In the genomic region with DNA sequence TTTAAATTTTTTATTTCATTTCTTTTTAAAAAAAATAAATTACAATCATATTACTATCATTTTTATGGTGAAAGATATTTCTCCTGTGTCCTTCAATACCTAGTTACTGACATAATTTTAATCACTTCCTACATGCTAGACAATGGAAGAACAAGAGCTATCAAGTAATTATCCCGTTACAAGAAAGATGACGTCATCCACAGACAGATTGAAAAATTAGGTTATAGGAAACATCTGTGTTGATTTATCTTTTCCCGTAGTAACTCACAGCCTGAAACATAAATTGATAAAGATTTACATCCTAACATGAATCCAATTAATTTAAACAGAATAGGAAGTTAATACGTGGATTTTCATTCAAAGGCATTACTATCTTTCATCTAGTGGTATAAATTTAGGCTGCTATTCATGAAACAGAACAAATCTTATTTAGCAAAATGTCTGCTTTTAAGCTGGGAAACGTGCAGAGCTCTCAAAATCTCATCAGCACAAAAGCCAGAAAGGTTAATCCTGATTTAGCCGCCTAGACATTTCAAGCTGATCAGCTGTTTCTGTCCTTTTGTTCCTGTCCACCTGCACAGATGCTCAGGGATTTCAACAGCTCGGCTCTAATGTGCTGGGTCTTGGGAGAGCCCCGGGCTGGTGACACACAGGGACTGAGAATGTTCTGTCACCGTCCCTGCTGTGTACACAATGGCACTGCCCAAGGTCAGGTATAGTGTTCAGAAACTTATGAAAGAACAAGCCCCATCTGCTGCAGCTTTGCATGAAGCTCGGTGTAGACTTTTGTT, we compare ENCODE assay signal across 14 mouse cellular contexts.
DNase-seq lines count a peak whose midpoint lies in the region; ATAC-seq lines count a peak whose summit lies in the region.
"Had no signal": no experiment of that assay in that cellular context is flagged by ENCODE, and none has a peak within 500 bp of the region (broad histone marks: within the 10 kb centered on the region; RNA-seq: fewer than 3 reads in every experiment).

No protein-coding gene starts in this region.

- no peak overlapping the region for H3K4me3 ChIP-seq in embryonic facial prominence, embryonic 14.5 days (ENCODE audit: low read depth, low read length)
- H3K4me3 ChIP-seq in hindbrain, embryonic 15.5 days: no peak overlapping the region
- H3K4me3 ChIP-seq in neural tube, embryonic 15.5 days (replicated peaks): no peak overlapping the region
- H3K4me3 ChIP-seq: liver, embryonic 12.5 days had no signal

- H3K27ac ChIP-seq in embryonic facial prominence, embryonic 14.5 days (replicated peaks; ENCODE audit: low read depth, low read length): no peak overlapping the region
- peak overlapping the region; percentile 27; the same call in 1 of the 2 replicates for H3K27ac ChIP-seq in hindbrain, embryonic 15.5 days (replicated peaks)
- peak overlapping the region; percentile 34; the same call in 1 of the 2 replicates for H3K27ac ChIP-seq in neural tube, embryonic 15.5 days (replicated peaks)
- H3K27ac ChIP-seq: liver, embryonic 12.5 days had no signal

- DNase-seq in cerebellum, postnatal 36 days: no peak
- peak; percentile 65 for DNase-seq in embryonic facial prominence, embryonic 14.5 days (ENCODE audit: low spot score)
- DNase-seq in layer of hippocampus, postnatal 36 days: no peak
- DNase-seq in heart, adult 8-10 months (ENCODE audit: low spot score): no peak
- DNase-seq: adrenal gland, postnatal 10 days; cerebellum, adult 9-11 months; kidney, adult 9 months; lung, postnatal 4 days; thymus, postnatal 4 days had no signal

- H3K4me2 ChIP-seq in embryonic facial prominence, embryonic 14.5 days (ENCODE audit: low read depth, low read length): no peak overlapping the region
- no peak overlapping the region for H3K4me2 ChIP-seq in hindbrain, embryonic 15.5 days
- H3K4me2 ChIP-seq in neural tube, embryonic 15.5 days: no peak overlapping the region
- H3K4me2 ChIP-seq: liver, embryonic 12.5 days had no signal

- H3K27me3 ChIP-seq in embryonic facial prominence, embryonic 14.5 days (replicated peaks; ENCODE audit: control insufficient read depth, insufficient read depth, low read length): no peaks in the 10 kb centered on the region
- no peaks in the 10 kb centered on the region for H3K27me3 ChIP-seq in hindbrain, embryonic 15.5 days
- H3K27me3 ChIP-seq in neural tube, embryonic 15.5 days (replicated peaks): no peaks in the 10 kb centered on the region
- H3K27me3 ChIP-seq: liver, embryonic 12.5 days had no signal

- ATAC-seq in cerebellum, adult (ENCODE audit: insufficient number of reproducible peaks, low FRiP score, low TSS enrichment): peak; percentile 49; the same call in 1 of the 2 replicates
- ATAC-seq in embryonic facial prominence, embryonic 14.5 days (ENCODE audit: low read depth): peak; percentile 78; the same call in 1 of the 2 replicates
- ATAC-seq in hindbrain, embryonic 15.5 days (ENCODE audit: low FRiP score, low read depth): no peak
- no peak for ATAC-seq in neural tube, embryonic 15.5 days (ENCODE audit: low FRiP score)
- ATAC-seq in activated CD4-positive, CD25-positive, alpha-beta regulatory T cell, adult 4 months: no peak
- ATAC-seq: liver, embryonic 12.5 days had no signal

- H3K9ac ChIP-seq in embryonic facial prominence, embryonic 14.5 days (ENCODE audit: low read depth, low read length): no peak overlapping the region
- H3K9ac ChIP-seq in hindbrain, embryonic 15.5 days: no peak overlapping the region
- H3K9ac ChIP-seq in neural tube, embryonic 15.5 days (replicated peaks): no peak overlapping the region
- H3K9ac ChIP-seq: liver, embryonic 12.5 days had no signal

- no peaks in the 10 kb centered on the region for H3K9me3 ChIP-seq in embryonic facial prominence, embryonic 14.5 days (ENCODE audit: control insufficient read depth, low read length)
- no peaks in the 10 kb centered on the region for H3K9me3 ChIP-seq in hindbrain, embryonic 15.5 days
- H3K9me3 ChIP-seq in neural tube, embryonic 15.5 days (replicated peaks): no peaks in the 10 kb centered on the region
- H3K9me3 ChIP-seq: liver, embryonic 12.5 days had no signal

- H3K4me1 ChIP-seq in embryonic facial prominence, embryonic 14.5 days (ENCODE audit: control insufficient read depth, insufficient read depth, low read length): no peaks in the 10 kb centered on the region; the same call in 1 of the 2 replicates
- H3K4me1 ChIP-seq in hindbrain, embryonic 15.5 days (replicated peaks): peaks cover 3% of the 10 kb centered on the region; the same call in 1 of the 2 replicates
- H3K4me1 ChIP-seq in neural tube, embryonic 15.5 days: no peaks in the 10 kb centered on the region
- H3K4me1 ChIP-seq: liver, embryonic 12.5 days had no signal

- no peaks in the 10 kb centered on the region for H3K36me3 ChIP-seq in embryonic facial prominence, embryonic 14.5 days (ENCODE audit: control insufficient read depth, insufficient read depth, low read length)
- H3K36me3 ChIP-seq in hindbrain, embryonic 15.5 days: no peaks in the 10 kb centered on the region
- H3K36me3 ChIP-seq in neural tube, embryonic 15.5 days: no peaks in the 10 kb centered on the region
- H3K36me3 ChIP-seq: liver, embryonic 12.5 days had no signal

- WGBS in embryonic facial prominence, embryonic 14.5 days: 22% methylated on average over 10 of the region's 10 CpGs
- 37% methylated on average over 10 of the region's 10 CpGs for WGBS in hindbrain, embryonic 15.5 days
- 35% methylated on average over 10 of the region's 10 CpGs for WGBS in neural tube, embryonic 15.5 days

Comparison
In these comparisons a context has a peak if more than half of its experiments do, and no peak if none do; other contexts are left out.
1. ATAC-seq: peak in cerebellum, adult (single experiment) and embryonic facial prominence, embryonic 14.5 days (single experiment); none in hindbrain, embryonic 15.5 days (single experiment), neural tube, embryonic 15.5 days (single experiment) and activated CD4-positive, CD25-positive, alpha-beta regulatory T cell, adult 4 months (single experiment).